12 mouse cellular contexts compared by ENCODE assay signal in genomic region chr11:86547412-86547811, GRCm38 (mm10). TPM values are rescaled to one million over a fixed set of nuclear protein-coding genes. Genes with fewer than 3 reads are reported as not detected.
A peak's percentile ranks its signal among the peaks of the same experiment; 100 is the strongest.
DNase-seq lines count a peak whose midpoint lies in the region; TF ChIP-seq lines count a peak whose summit lies in the region.
"Had no signal": no experiment of that assay in that cellular context is flagged by ENCODE, and none has a peak within 500 bp of the region (broad histone marks: within the 10 kb centered on the region; RNA-seq: fewer than 3 reads in every experiment).

No protein-coding gene starts in this region.

- no peak for TF ChIP-seq EP300 in heart, adult 2 months (IDR thresholded peaks at IDR 0.05; ENCODE audit: insufficient read depth, low read depth, low read length)

- TF ChIP-seq POLR2A in heart, adult 2 months (IDR thresholded peaks at IDR 0.05; ENCODE audit: insufficient read depth, low read depth, low read length), result no peak

- DNase-seq in heart, adult 2 months, result no peak
- no peak for DNase-seq in heart, adult 9 months (ENCODE audit: low spot score in 2 of 2)
- peak; percentile 7 to 34 for DNase-seq in thymus, adult 18-20 months
- no peak for DNase-seq in thymus, postnatal 10 days (ENCODE audit: low spot score in 2 of 2)
- peak; percentile 53 for DNase-seq in induced T-regulatory cell, adult 2 months (ENCODE audit: low read depth)
- peak; percentile 64 for DNase-seq in thymus, postnatal 4 days
- no peak for DNase-seq in left cerebral cortex, postnatal 14 days (ENCODE audit: low spot score in 2 of 2)
- DNase-seq in cerebellum, adult 11 months, result no peak
- DNase-seq: adrenal gland, adult 2 months; forebrain, postnatal 0 days; midbrain, embryonic 14.5 days had no signal

- WGBS in heart, adult 2 months, result 96% methylated on average over 1 of the region's 1 CpGs

- intact Hi-C loops in heart, adult 2 months (cut with DNase I), result no loop called here
- intact Hi-C loops in left cerebral cortex, postnatal 14 days (cut with DNase I), result no loop called here

- TF ChIP-seq CTCF in heart, adult 2 months (IDR thresholded peaks at IDR 0.05), result peak; percentile 47

- peaks cover 3% of the 10 kb centered on the region for H3K4me1 ChIP-seq in heart, adult 2 months (ENCODE audit: control insufficient read depth, insufficient read depth, low read length)

- no peaks in the 10 kb centered on the region for H3K27me3 ChIP-seq in heart, adult 2 months (ENCODE audit: control insufficient read depth, insufficient read depth, low read length)

- peaks cover 5% of the 10 kb centered on the region; the same call in 1 of the 2 replicates for H3K36me3 ChIP-seq in heart, adult 2 months (ENCODE audit: control insufficient read depth, insufficient read depth, low read length)

- H3K79me2 ChIP-seq in heart, adult 2 months (replicated peaks; ENCODE audit: control insufficient read depth, insufficient read depth, low read length), result 0 out of 2 replicates have a peak, but pooled peaks cover 2% of the 10 kb centered on the region

- no peak overlapping the region for H3K27ac ChIP-seq in heart, adult 2 months
- H3K27ac ChIP-seq: limb, embryonic 10.5 days had no signal

- H3K9ac ChIP-seq in heart, adult 2 months (ENCODE audit: low read depth, low read length), result no peak overlapping the region
- H3K9ac ChIP-seq: forebrain, postnatal 0 days had no signal

- H3K4me3 ChIP-seq in heart, adult 2 months, result no peak overlapping the region
- H3K4me3 ChIP-seq: limb, embryonic 10.5 days had no signal

RNA-seq across cellular contexts. Expression of gene Tubd1, which starts 2.6 kb away (rescaled TPM):
- total RNA-seq in heart, adult 2 months (2021), result 1 to 10 TPM; 5.7 to 6.2 TPM
- polyA plus RNA-seq in heart, adult 2 months (2012; rRNA removed), result 4.7 and 8.3 TPM in 2 replicates
- 1 to 10 TPM; 6.7 to 7.2 TPM for total RNA-seq in left cerebral cortex, postnatal 14 days (2021)

RNA-seq across cellular contexts. Expression of gene Rps6kb1, which starts 2.8 kb away (rescaled TPM):
- 10 to 100 TPM; 18.3 to 22.4 TPM for total RNA-seq in heart, adult 2 months (2021)
- 6.4 and 8.1 TPM in 2 replicates for polyA plus RNA-seq in heart, adult 2 months (2012; rRNA removed)
- total RNA-seq in left cerebral cortex, postnatal 14 days (2021), result 10 to 100 TPM; 38.5 to 38.7 TPM

Comparison
In these comparisons a context has a peak if more than half of its experiments do, and no peak if none do; other contexts are left out.
1. DNase-seq: peak in thymus, adult 18-20 months (2 of 2), induced T-regulatory cell, adult 2 months (single experiment) and thymus, postnatal 4 days (single experiment); none in heart, adult 2 months (0 of 2), heart, adult 9 months (0 of 2), thymus, postnatal 10 days (0 of 2), left cerebral cortex, postnatal 14 days (0 of 2) and cerebellum, adult 11 months (single experiment).